Mouse (Mus musculus): ENCODE data around the gene Sprr2j-ps.

Gene Sprr2j-ps

GRCm38 (mm10) chr3:92417782-92418181, at the start of gene Sprr2j-ps:
TSS of gene Sprr2j-ps (plus strand) at chr3:92418082.
- WGBS, result 91% methylated on average over 2 of the region's 2 CpGs

GRCm38 (mm10) chr3:92373613-92374012, 44.3 kb upstream of the Sprr2j-ps start:
- 48% methylated on average over 2 of the region's 2 CpGs for WGBS

- WGBS, result 88% methylated on average over 1 of the region's 1 CpGs
These were observed 32.5 kb upstream of the Sprr2j-ps start, which contains the start of gene Sprr2h for GRCm38 (mm10) chr3:92385385-92385784. TSS of gene Sprr2h (plus strand) at chr3:92385685.

GRCm38 (mm10) chr3:92394301-92394700, 23.6 kb upstream of the Sprr2j-ps start:
- 20% methylated on average over 1 of the region's 1 CpGs for WGBS

GRCm38 (mm10) chr3:92407691-92408090, 10.2 kb upstream of the Sprr2j-ps start, which contains the start of gene Sprr2i:
TSS of gene Sprr2i (plus strand) at chr3:92407991.
- WGBS, result 94% methylated on average over 2 of the region's 2 CpGs

- WGBS, result 97% methylated on average over 6 of the region's 6 CpGs
These were observed 11.4 kb downstream of the Sprr2j-ps start, which contains the start of gene Gm9774 for GRCm38 (mm10) chr3:92429323-92429722. TSS of gene Gm9774 (minus strand) at chr3:92429423.

GRCm38 (mm10) chr3:92432282-92432681, 14.4 kb downstream of the Sprr2j-ps start, which contains the start of gene Sprr2k:
TSS of gene Sprr2k (plus strand) at chr3:92432582.
- 77% methylated on average over 2 of the region's 2 CpGs for WGBS

GRCm38 (mm10) chr3:92438689-92439088, 20.8 kb downstream of the Sprr2j-ps start, which contains the start of gene Sprr1b:
TSS of gene Sprr1b (minus strand) at chr3:92438789.
- 95% methylated on average over 3 of the region's 3 CpGs for WGBS

- 85% methylated on average over 3 of the region's 3 CpGs for WGBS
These were observed 22.3 kb downstream of the Sprr2j-ps start for GRCm38 (mm10) chr3:92440177-92440576.

- 90% methylated on average over 5 of the region's 5 CpGs for WGBS
These were observed 37.3 kb downstream of the Sprr2j-ps start for GRCm38 (mm10) chr3:92455151-92455550.

- whole genome bisulfite sequencing, result 70% methylated on average over 2 of the region's 2 CpGs
These were observed 40.7 kb downstream of the Sprr2j-ps start, which contains the start of gene Sprr3 for GRCm38 (mm10) chr3:92458620-92459019. TSS of gene Sprr3 (minus strand) at chr3:92458720.

GRCm38 (mm10) chr3:92466576-92466975, 48.7 kb downstream of the Sprr2j-ps start:
- WGBS, result 86% methylated on average over 1 of the region's 1 CpGs
